Mouse (Mus musculus) megakaryocyte, embryonic 14.5 days (primary cell): ENCODE results near the gene Socs7.

ENCODE experiments used
- FLI1 ChIP-seq: IDR thresholded peaks from 2 replicates; pipeline ENCODE4 v1.6.1; 2012; ENCODE audit warnings: low read length, inconsistent platforms, mixed read lengths
- GATA1 ChIP-seq: IDR thresholded peaks from 3 replicates; pipeline ENCODE4 v1.6.1; 2012; ENCODE audit warnings: mixed read lengths, low read length, inconsistent platforms, borderline replicate concordance

DNA sequence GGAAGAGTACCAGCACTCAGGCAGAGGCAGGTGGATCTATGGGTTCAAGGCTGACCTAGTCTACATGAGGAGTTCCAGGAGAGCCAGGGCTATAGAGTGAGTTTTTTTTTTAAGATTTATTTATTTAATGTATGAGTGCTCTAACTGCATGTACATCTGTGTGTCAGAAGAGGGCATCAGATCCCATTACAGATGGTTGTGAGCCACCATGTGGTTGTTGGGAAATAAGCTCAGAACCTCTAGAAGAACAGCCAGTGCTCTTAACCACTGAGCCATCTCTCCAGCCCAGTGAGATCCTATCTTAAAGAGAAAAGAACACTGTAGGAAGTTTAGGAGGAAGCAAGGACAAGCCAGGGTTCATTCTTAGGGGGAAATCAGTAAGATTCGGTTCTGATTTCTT, 32.0 kb upstream of the Socs7 start:
- TF ChIP-seq GATA1 (no peak), FLI1 (no peak)
